Mouse (Mus musculus): ENCODE measurements around the gene Insm2.

GRCm38 (mm10) chr12:55573089-55573488 is 26.1 kb upstream of the Insm2 start:
- no peak for TF ChIP-seq FLI1 (IDR thresholded peaks at IDR 0.05; ENCODE audit: low read length)
- TF ChIP-seq GATA1 (IDR thresholded peaks at IDR 0.05; ENCODE audit: borderline replicate concordance, low read length), result no peak
